Mouse (Mus musculus) frontal cortex, postnatal 25 days (tissue): ENCODE data around the gene Tbx1.

Source experiments
- DNase-seq, 2 experiments: peaks; one replicate each; pipeline ENCODE4 v3.0.0; 2022; ENCODE audit warnings: low spot score in 2 of 2

Tbx1 gene

GRCm38 (mm10) chr16:18587847-18588737 lies 2.4 kb downstream of the Tbx1 start:
- DNase-seq: no peak

DNA sequence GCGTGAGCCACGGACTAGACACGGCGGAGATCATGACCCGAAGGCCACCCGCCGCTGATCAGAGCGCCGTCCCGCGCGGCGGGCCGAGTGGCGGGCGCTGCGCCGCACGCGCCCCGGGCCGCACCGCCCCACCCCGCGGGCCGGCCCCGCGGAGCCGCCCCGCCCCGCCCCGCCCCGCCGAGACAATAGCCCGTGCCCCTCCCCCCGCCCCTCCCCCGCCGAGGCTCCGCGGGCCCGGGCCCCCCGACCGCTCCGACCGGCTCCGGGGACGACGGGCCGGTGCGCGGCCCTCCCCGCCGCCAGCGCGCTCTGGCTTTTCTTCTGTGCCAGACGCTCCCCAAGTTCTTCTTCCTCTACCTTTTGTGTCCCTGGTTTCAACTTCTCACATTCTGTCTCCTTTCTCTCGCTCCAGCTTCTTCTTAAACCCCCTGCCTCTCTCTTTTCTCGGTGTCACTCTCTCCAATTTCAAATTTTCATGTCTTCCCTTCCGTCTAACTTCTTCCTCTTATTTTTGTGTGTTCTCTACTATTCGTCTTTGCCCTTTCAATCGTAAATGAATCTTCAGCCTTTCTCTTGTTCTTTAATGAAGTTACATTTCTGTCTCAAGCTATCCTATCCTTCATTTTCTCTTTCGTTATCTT lies 3.4 kb downstream of the Tbx1 start:
- no peak for DNase-seq

DNA sequence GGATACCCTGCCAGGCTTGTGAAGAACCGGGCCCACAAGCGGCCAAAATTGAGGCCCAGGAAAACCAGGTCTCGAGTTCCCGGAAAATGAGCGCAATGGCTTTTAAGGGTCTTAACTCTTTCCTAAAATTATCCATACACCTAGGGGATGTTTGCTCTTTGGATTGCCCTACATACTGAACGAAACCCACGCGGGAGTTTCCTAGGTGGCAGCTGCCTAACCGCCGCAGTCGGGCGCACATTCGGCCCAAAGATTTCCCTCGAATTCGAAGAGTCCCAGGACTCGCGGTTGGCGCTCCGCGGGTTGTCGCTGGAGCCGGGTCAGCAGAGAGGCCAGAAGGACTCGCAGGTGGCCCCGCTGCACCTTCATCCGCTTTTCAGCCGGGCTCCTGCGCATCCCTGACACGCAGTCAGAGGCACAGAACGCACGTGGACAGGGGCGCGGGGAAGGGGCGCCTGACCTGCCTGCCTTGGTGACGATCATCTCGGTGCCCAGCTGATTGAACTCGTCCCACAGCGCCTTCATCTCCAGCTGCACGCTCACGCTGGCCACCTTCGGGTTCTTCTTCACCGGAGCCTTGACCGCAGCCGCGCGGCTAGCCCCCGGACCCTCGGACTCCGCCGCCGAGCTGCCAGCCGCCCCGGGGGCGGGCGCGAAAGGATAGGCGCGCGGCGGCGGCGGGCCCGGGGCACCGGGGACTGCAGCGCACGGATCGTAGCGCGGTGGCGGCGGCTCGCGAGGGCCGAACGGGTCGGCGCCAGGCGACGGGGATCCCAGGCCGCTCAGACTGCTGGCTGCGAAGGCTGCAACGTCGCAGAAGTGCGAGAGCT lies 4.2 kb downstream of the Tbx1 start:
- no peak for DNase-seq

GRCm38 (mm10) chr16:18585676-18586075 lies 4.8 kb downstream of the Tbx1 start:
- DNase-seq: no peak

DNA sequence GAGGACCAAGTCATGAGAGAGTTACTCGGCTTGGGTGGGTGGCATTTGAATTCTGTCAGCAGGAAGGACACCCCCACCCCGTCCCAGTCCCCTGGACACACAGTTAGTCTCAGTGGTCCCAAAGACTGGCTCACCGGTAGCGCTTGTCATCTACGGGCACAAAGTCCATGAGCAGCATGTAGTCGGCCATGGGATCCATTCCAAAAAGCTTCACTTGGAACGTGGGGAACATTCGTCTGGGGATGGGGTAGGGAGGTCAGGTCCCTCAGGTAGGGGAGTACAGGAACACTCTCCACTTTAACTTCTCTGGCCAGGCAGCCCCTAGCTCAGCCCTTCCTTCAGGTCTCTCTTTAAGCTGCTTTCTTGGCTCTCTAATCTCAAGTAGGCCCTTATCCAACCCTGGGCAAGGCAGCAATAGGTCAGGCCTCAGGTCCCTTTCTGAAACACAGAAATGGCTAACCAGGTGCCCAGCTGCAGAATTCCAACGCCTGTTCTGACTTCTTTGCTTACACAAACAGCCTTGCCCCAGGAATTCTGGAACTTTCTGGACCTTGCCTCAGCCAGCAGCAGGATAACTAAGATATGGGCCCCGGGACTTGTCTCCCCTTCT lies 5.5 kb downstream of the Tbx1 start:
- DNase-seq: no peak

GRCm38 (mm10) chr16:18583673-18584357 lies 6.7 kb downstream of the Tbx1 start:
- no peak for DNase-seq

- DNase-seq: no peak
These were observed 7.3 kb downstream of the Tbx1 start for GRCm38 (mm10) chr16:18583169-18583568.

DNA sequence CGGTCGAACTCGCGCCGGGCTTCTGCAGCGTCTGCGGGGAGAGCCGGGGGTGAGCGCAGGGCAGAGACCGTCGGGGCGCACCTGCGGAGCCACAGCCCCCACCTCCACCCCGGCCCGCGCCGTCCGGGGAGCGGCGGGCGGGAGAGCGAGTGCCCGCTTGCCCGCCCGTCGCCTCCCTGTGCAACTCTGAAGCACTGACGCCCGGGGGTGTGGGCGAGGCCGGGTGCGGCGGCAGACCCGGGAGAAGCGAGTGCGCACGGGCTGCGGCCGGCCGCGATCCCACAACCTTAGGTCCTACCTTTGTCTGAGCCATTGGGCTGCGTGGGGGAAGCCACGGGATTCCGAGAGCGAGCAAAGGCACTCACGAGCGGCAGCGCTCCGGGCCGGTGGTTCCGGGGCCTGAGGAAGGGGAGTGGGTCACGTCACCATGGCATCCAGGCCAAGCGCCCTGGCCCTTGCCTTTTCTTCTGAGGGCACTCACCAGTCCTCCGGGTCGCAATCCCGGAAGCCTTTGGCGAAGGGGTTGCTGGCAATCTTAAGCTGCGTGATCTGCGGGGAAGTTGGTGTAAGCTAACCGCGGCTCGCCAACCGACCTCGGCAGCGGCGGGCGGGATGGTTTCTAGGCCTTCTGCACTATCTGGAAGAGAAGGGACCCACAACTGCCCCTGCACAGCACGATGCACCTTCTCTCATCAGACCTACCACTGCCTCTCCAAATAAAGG lies 7.9 kb downstream of the Tbx1 start:
- no peak for DNase-seq

- DNase-seq: no peak
These were observed 8.8 kb downstream of the Tbx1 start for GRCm38 (mm10) chr16:18581623-18582205.

GRCm38 (mm10) chr16:18581050-18581622 lies 9.3 kb downstream of the Tbx1 start:
- DNase-seq: no peak

DNA sequence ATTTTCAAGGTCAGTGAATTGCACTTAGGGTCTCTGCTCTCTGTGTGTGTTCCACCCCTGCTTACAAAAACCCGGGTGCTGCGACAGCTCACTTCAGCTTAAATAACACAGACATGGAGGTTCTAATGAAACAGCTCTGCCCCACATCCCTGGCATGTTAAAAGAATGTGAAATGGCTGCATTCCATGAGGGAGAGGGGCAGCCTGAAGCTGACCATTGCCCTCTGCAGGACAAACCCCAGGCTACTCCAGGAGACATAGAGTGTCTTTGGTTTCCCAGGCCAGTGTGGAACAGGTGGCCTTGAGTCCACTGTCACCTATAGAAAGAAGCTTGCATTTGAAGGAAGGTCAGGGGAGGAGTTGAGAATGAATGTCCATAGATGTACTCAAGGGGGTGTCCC lies 10.1 kb downstream of the Tbx1 start:
- no peak for DNase-seq

GRCm38 (mm10) chr16:18577599-18578160 lies 12.8 kb downstream of the Tbx1 start:
- no peak for DNase-seq

GRCm38 (mm10) chr16:18577071-18577470 lies 13.4 kb downstream of the Tbx1 start:
- DNase-seq: no peak

GRCm38 (mm10) chr16:18574196-18574595 lies 16.3 kb downstream of the Tbx1 start:
- DNase-seq: no peak

DNA sequence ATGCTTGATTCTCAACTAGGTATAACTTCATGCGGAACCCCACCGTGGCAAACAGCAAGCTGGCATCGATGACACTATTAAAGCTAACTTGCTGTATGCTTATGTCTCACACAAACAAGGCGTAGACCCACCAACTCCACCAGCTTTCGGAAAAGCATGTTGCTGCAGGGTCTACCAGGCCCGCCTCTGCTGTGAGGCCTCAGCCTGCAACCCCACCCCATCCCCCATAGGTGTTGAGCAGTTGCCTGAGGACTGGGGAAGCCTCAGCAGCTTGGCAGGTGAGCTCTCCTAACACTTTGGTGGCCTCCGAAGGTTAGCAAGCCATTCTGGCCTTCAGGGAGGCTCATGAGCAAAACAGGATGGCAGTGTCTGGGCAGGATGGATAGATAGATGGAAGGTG lies 21.9 kb downstream of the Tbx1 start:
- no peak for DNase-seq

DNA sequence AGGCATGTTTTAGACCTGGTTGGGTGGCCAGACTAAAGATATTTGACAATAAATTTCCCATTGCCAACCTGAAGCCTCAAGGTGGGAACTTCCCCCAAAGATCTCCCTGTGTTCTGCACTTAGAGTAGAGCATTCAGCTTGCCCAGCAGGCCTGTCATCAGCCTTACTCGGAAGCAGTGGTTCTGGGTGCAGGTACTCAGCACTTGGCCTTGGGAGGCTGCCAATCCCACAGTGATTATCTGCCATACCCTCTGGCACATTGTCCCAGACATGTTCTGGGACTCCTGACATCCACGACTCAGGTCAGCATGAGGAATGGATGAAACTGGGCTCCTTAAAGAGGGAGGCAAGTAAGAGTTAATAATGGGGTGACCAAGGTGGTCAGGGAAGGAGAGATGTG lies 26.0 kb downstream of the Tbx1 start:
- no peak for DNase-seq

DNA sequence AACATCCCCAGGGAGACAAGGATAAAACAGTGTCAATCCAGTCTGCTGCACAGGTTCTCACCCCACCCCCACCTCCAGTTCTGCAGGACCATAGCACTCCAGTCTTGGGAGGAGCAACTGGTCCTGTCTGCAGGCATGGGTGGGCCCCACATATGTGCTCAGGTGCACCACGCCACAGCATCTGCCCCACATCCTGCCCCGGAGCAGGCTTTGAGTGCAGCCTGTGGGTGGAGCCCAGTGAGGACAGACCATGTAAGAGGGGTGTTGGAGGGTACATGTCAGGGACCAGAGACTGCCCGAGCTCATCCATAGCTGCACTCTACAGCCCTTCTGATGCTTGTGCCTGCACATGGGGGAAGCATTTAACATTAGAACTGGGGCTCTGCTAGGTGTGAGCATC lies 34.0 kb downstream of the Tbx1 start:
- no peak for DNase-seq

GRCm38 (mm10) chr16:18555235-18555935 lies 35.1 kb downstream of the Tbx1 start:
- DNase-seq: no peak

- DNase-seq: no peak
These were observed 35.8 kb downstream of the Tbx1 start for GRCm38 (mm10) chr16:18554721-18555120.
